Mouse (Mus musculus): ENCODE data around the gene Astn2. TPM values are rescaled to one million over a fixed set of nuclear protein-coding genes. Genes with fewer than 3 reads are reported as not detected.

The Astn2 gene
- total RNA-seq, 2 experiments from 2014 or later: not detected

DNA sequence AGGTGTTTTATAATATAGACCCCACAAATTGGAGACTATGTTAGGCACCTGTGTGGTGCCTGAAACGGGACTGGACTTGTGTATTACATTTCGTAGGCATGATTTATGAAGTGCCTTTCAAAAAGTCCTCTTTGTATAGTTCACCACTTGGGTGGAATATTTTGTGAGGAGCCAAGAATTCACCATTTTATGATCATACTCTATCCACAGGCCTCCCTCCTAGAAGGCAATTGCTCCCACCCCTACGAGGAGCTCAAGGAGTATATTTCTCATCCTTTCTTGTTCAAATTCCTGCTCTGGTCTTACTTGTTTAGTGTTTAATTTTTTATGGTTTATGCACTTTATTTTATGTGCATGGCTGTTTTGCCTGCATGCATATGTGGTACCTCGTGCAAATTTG is 1021.3 kb downstream of the Astn2 start:
- ATAC-seq (replicated peaks; ENCODE audit: low FRiP score, poor library complexity, severe bottlenecking): no peak

DNA sequence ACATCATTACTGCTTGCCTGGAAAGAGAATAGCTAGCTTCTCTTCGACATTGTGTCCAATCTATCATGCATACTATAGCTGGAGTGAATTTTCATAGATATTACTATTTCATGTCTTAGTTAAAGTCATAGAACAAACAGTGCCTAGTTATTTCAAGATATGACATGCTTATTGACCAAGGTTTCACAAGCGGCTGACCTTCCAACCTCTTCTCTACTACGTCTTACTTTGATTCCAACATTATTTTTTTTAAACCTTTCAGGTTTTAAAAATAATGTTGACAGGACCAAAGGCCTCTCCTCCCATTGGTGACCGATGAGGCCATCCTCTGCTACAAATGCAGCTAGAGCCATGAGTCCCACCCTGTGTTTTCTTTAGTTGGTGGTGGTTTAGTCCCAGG is 1025.0 kb downstream of the Astn2 start:
- no peak for ATAC-seq (replicated peaks; ENCODE audit: low FRiP score, poor library complexity, severe bottlenecking)

DNA sequence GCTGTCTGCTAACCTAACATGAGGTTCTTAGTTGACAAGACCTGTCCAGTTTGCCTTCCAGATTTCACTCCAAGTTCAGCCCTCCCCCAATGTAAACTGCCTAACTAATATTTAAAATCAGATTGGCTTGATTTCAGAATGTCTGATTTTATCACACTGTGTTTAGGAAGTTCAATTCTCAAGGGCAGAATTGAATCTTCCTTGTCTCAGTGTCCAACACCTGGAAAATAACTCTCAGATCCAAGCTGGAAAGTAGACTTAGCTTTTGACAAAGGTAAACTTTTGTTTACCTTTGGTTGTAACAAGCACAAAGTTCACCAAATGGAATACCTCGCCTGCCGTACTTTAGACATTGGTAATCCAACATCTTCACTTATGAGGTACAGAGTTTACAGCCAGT is 1027.8 kb downstream of the Astn2 start:
- ATAC-seq (replicated peaks; ENCODE audit: low FRiP score, poor library complexity, severe bottlenecking): no peak

DNA sequence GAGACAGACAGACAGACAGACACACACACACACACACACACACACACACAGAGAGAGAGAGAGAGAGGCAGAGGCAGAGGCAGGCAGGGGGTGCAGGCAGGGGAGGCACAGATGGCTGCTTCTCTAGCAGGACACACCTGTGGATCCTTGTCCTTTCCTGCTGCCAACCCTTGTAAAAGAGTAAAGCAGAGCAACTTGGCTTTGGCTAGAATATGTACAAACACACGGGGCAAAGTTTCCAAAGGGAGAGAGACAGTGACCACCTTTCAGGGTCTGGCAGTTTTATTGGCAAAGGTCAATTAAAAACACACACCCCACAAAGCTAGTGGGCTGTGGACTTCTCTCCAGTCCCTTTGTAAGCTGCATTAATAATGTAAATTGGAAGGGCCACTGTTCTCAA is 1030.6 kb downstream of the Astn2 start:
- ATAC-seq (replicated peaks; ENCODE audit: low FRiP score, poor library complexity, severe bottlenecking): no peak

DNA sequence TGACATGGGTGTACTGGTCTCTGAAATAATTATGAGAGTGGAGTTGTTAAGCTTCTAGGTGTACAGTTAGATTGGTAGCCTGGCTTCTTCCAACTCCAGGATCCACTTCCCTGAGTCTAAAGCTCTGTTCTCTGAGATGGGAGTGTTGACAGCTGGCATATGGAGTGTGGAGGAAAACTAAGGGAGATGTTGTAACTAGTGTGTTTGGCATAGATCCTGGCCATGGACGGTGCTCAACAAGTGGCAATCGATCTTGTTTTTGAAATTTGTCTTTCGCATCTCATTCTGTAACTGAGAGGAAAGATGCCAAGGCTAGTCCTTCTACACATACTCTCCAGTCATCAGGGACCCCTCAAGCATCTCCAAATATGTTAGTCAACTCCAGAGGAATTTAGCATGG is 1031.7 kb downstream of the Astn2 start:
- no peak for ATAC-seq (replicated peaks; ENCODE audit: low FRiP score, poor library complexity, severe bottlenecking)

DNA sequence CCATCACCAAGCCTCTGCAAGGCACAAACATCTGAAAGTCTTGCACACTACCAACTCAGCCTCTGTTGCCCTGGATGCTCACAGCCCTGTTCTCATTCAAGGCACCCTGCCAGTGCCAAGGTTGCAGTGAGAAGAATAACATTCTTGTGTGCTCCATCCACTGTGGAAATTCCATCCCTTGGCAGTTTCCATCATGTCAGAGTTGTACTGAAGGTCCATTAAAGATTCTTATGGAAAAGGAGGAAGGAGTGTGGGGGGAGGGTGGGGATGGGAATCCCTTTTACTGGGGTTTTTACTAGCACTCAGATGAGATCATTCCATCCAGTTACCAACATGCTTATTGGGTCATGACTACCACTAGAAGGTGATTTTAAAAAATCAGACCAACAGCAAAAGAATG is 1037.3 kb downstream of the Astn2 start:
- ATAC-seq (replicated peaks; ENCODE audit: low FRiP score, poor library complexity, severe bottlenecking): no peak

DNA sequence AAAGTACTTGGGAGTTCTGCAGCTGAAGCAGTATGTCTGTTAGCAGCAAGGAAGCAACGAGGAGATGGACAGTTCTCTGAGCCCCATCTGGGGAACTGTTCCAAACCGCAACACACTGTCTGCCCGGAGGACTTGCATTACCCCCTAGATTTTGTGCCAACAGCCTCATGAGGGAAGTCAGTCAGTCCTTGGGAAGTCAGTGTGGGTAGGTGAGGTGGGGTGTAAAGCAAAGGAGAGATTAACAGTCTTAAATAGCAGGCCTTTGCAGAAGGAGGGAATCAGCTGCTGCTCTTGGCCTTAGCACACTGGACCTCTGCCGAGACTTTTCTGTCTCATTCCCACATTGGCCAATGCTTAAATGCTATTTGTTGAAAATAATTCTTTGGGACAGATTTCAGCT is 1049.8 kb downstream of the Astn2 start:
- no peak for ATAC-seq (replicated peaks; ENCODE audit: low FRiP score, poor library complexity, severe bottlenecking)

DNA sequence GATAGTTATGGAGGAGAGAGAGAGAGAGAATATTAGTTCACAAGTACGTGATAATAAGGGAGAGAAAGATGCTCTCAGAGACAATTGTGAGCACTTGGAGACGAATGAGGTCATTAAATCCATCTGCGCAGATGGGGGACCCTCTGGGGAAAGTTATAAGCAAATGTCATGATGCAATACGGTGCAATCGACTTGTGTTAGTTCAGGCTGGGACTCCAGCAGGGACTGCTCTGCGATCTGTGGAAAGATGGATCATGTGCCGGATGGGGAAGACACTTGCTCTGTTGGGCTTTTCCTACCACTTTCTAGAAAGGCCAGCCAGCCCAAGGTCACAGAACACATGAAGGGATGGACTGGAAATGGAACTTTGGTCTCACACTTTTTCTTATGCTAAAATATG is 1053.9 kb downstream of the Astn2 start:
- no peak for ATAC-seq (replicated peaks; ENCODE audit: low FRiP score, poor library complexity, severe bottlenecking)

DNA sequence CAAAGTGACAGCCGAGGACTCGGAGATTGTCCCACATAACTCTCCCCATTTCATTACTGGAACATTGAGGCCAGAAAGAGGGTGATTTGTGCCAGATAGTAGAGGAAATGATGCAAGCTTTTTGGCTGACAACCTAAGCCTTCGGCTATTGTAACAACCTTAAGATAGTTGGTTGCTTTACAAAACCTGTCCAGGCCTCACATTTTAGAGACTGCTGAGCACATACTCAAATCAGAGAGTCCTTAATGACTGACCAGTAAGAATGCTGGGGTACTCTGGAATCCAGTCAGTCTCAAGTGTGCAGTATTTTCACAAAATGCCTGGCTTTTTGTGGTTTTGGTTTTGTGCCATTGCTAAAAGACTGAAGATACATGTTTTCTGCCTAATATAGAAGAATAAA is 1062.6 kb downstream of the Astn2 start:
- no peak for ATAC-seq (replicated peaks; ENCODE audit: low FRiP score, poor library complexity, severe bottlenecking)

DNA sequence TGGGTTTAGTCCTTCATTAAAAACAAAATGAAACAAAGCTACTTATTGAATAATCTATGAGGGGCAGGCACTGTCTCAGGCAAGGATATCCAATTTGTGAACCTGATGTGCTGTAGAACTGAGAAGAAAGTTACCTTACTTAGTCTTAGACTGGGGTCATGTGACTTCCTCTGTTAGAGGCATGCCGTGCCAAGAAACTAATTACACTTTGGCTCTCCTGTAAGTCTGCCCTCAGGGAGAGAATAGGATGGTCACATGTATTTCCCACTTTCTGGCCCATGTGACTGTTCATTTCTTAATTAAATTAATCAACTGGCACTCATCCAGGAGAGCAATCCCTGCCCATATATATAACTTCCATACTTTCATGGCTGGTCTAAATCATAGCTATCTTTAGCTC is 1070.7 kb downstream of the Astn2 start:
- no peak for ATAC-seq (replicated peaks; ENCODE audit: low FRiP score, poor library complexity, severe bottlenecking)

Data from erythroid progenitor cell, adult 5-6 weeks (primary cell).